Mouse (Mus musculus) liver, adult 2 months (tissue): ENCODE measurements at regions not wholly inside any gene's neighbourhood (a gene's known extent, or its start where the extent isn't known, plus 50 kb on each side); places are given as distances from the start of the nearest gene placed in this dataset.

Source experiments
- DNase-seq: peaks from one replicate; pipeline ENCODE4 v3.0.0-alpha.2; 2011; ENCODE audit warnings: low read depth, low spot score; ENCODE audit errors: extremely low read depth
- H3K27ac ChIP-seq: fragments of 200-500 bp; replicated peaks from 2 replicates; pipeline ENCODE4 v1.5.1; 2012; ENCODE audit warnings: low read depth, mild to moderate bottlenecking, control low read depth, inconsistent platforms, low read length; ENCODE audit not compliant: insufficient read depth
- H3K27me3 ChIP-seq: fragments of 200-500 bp; 2 replicates; pipeline ENCODE4 v1.6.1; 2012; ENCODE audit warnings: mild to moderate bottlenecking, moderate library complexity, low read length, inconsistent platforms; ENCODE audit not compliant: control insufficient read depth, insufficient read depth
- H3K36me3 ChIP-seq: fragments of 200-500 bp; 2 replicates; pipeline ENCODE4 v1.6.1; 2012; ENCODE audit warnings: low read length, inconsistent platforms; ENCODE audit not compliant: control insufficient read depth, insufficient read depth
- H3K4me1 ChIP-seq: fragments of 200-500 bp; 2 replicates; pipeline ENCODE4 v1.6.1; 2011; ENCODE audit warnings: low read length; ENCODE audit not compliant: control insufficient read depth, insufficient read depth
- H3K4me3 ChIP-seq: fragments of 200-500 bp; 2 replicates; pipeline ENCODE4 v1.5.1; 2011; ENCODE audit warnings: low read depth, mild to moderate bottlenecking, control low read depth, low read length, moderate library complexity; ENCODE audit not compliant: insufficient read depth
- H3K79me2 ChIP-seq: fragments of 200-500 bp; 2 replicates; pipeline ENCODE4 v1.6.1; 2012; ENCODE audit warnings: inconsistent platforms, mild to moderate bottlenecking, low read length, moderate library complexity; ENCODE audit not compliant: control insufficient read depth, insufficient read depth
- H3K9ac ChIP-seq: fragments of 200-500 bp; 2 replicates; pipeline ENCODE4 v1.6.1; 2012; ENCODE audit warnings: low read depth, mild to moderate bottlenecking, control low read depth, inconsistent platforms, low read length
- CTCF ChIP-seq: fragments of 200-500 bp; IDR thresholded peaks from 2 replicates; pipeline ENCODE4 v1.5.1; 2011; ENCODE audit warnings: low read depth, low read length, control low read depth
- POLR2A ChIP-seq: fragments of 200-500 bp; IDR thresholded peaks from 2 replicates; pipeline ENCODE4 v1.6.1; 2011; ENCODE audit warnings: low read length, control low read depth; ENCODE audit not compliant: insufficient read depth; ENCODE audit errors: extremely low read depth
- WGBS: fragments of 180-500 bp; shearing (Covaris S2); methylation state at CpG from one replicate; pipeline ENCODE4 v1.1.7; 2018; 5-methylcytosine and 5-hydroxymethylcytosine counted together

DNA sequence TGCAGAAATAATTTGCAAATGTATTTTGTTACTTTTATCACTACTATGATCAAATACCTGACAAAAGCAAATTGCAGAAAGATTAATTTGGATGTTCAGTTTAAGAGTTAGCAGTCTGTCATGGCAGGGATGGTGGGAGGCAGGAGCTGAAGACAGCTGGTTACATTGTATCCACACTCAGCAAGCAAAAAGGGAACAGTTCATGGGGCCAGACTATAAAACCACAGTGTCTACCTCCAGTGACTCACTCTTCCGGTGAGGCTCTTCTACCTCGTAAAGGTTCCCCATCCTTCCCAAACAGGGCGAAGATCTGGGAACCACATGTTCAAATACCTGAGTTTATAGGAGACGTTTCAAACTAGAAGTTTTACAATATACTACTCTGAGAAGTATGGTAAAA is 145.2 kb upstream of the Fam78b start:
- 82% methylated on average over 4 of the region's 4 CpGs for WGBS
- Histone ChIP-seq H3K9ac (no peak overlapping the region), H3K4me3 (no peak overlapping the region), H3K4me1 (no peaks in the 10 kb centered on the region), H3K36me3 (no peaks in the 10 kb centered on the region), H3K79me2 (no peaks in the 10 kb centered on the region), H3K27ac (no peak overlapping the region), H3K27me3 (no peaks in the 10 kb centered on the region)
- no peak for DNase-seq
- TF ChIP-seq POLR2A (no peak), CTCF (no peak)

- Histone ChIP-seq H3K36me3 (no peaks in the 10 kb centered on the region), H3K4me1 (no peaks in the 10 kb centered on the region), H3K4me3 (no peak overlapping the region), H3K9ac (no peak overlapping the region), H3K27me3 (no peaks in the 10 kb centered on the region), H3K27ac (no peak overlapping the region), H3K79me2 (no peaks in the 10 kb centered on the region)
- WGBS, result 82% methylated on average over 7 of the region's 7 CpGs
- TF ChIP-seq POLR2A (no peak), CTCF (no peak)
- DNase-seq, result no peak
Measured at GRCm38 (mm10) chr1:166866256-166866655, 135.0 kb upstream of the Fam78b start.

- no peak for DNase-seq
- no peak overlapping the region for H3K4me3 ChIP-seq
- H3K27me3 ChIP-seq, result no peaks in the 10 kb centered on the region
- no peaks in the 10 kb centered on the region for H3K4me1 ChIP-seq
- TF ChIP-seq POLR2A (no peak), CTCF (no peak)
- H3K27ac ChIP-seq, result no peak overlapping the region
- no peaks in the 10 kb centered on the region for H3K36me3 ChIP-seq
- H3K9ac ChIP-seq, result no peak overlapping the region
- H3K79me2 ChIP-seq, result no peaks in the 10 kb centered on the region
- WGBS, result 70% methylated on average over 4 of the region's 4 CpGs
Measured at GRCm38 (mm10) chr1:166871258-166871657, 130.0 kb upstream of the Fam78b start.

DNA sequence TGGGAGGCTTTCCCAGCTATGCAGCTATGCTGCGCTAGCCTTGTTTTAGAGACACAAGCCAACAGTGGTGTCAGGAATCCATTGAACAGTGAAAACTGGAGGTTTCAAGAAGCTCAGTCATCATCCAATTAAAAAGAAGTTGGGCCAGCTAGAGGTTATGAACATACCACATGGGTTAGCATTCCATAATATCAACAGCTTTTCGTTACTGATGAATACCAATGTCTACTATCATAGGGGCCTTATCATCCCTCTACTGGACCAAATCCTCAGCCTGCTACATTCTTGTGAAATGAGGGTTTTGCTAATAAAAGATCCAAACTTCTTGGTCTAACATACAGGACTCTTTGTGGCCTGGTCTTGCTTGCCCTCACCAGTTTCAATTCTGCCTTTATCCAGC is 124.8 kb upstream of the Fam78b start:
- 77% methylated on average over 2 of the region's 2 CpGs for WGBS
- no peak overlapping the region for H3K27ac ChIP-seq
- no peaks in the 10 kb centered on the region for H3K27me3 ChIP-seq
- H3K79me2 ChIP-seq, result no peaks in the 10 kb centered on the region
- H3K4me1 ChIP-seq, result no peaks in the 10 kb centered on the region
- DNase-seq, result no peak
- TF ChIP-seq POLR2A, result no peak
- no peak for TF ChIP-seq CTCF
- H3K9ac ChIP-seq, result no peak overlapping the region
- no peaks in the 10 kb centered on the region for H3K36me3 ChIP-seq
- no peak overlapping the region for H3K4me3 ChIP-seq

GRCm38 (mm10) chr1:166883215-166883614 is 118.0 kb upstream of the Fam78b start:
- Histone ChIP-seq H3K36me3 (no peaks in the 10 kb centered on the region), H3K4me1 (no peaks in the 10 kb centered on the region), H3K27ac (no peak overlapping the region), H3K9ac (no peak overlapping the region), H3K79me2 (no peaks in the 10 kb centered on the region), H3K27me3 (no peaks in the 10 kb centered on the region; the same call in 1 of the 2 replicates), H3K4me3 (no peak overlapping the region)
- no peak for TF ChIP-seq CTCF
- TF ChIP-seq POLR2A, result no peak
- DNase-seq, result no peak
- 78% methylated on average over 3 of the region's 3 CpGs for whole genome bisulfite sequencing

DNA sequence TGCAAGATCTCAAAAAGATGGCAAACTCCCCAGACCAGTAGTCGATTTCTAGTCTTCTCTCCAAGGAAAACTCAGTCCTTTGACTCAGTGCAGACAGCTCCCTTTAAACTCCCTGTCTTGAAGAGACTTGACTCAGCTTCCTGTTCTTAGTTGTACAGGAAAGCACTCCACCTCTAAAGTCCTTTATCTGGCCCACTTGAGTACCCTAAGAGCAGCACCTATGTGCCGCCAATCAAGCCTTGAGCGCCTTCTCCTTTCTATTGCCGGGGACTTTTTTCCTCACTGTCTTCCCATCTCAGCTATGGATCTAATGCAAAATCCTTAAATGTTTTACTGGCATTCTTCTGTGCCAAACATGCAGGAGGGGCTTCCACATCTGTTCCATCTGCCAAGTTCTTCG is 105.3 kb upstream of the Fam78b start:
- no peak for DNase-seq
- H3K4me1 ChIP-seq, result no peaks in the 10 kb centered on the region
- 83% methylated on average over 5 of the region's 5 CpGs for WGBS
- no peak overlapping the region for H3K27ac ChIP-seq
- TF ChIP-seq POLR2A (no peak), CTCF (no peak)
- no peak overlapping the region for H3K4me3 ChIP-seq
- H3K9ac ChIP-seq, result no peak overlapping the region
- H3K27me3 ChIP-seq, result no peaks in the 10 kb centered on the region
- H3K79me2 ChIP-seq, result no peaks in the 10 kb centered on the region
- no peaks in the 10 kb centered on the region for H3K36me3 ChIP-seq
